Mouse (Mus musculus) hematopoietic stem cell, adult 5-6 weeks (primary cell): ENCODE results near the gene Megf9. TPM values are rescaled to one million over a fixed set of nuclear protein-coding genes. Genes with fewer than 3 reads are reported as not detected.

ENCODE experiments used
- ATAC-seq, 2 experiments: fragments of 125-278 bp in 1 of 2; replicated peaks in 1 of 2; 2 replicates each; pipeline ENCODE4 v1.8.0; 2016 to 2017; ENCODE audit warnings: inconsistent platforms in 2 of 2, mild to moderate bottlenecking in 2 of 2, moderate number of reproducible peaks in 2 of 2, low read depth in 1 of 2, moderate TSS enrichment in 1 of 2; ENCODE audit not compliant: low FRiP score in 2 of 2, poor library complexity in 2 of 2, severe bottlenecking in 2 of 2, insufficient read depth in 1 of 2, low TSS enrichment in 1 of 2
- total RNA-seq: library from RNA; stranded (forward); fragments of 172-1452, 232-1000 nt; gene quantifications from 2 replicates; pipeline ENCODE4 v1.2.3, GENCODE M21; 2017

The Megf9 gene
- total RNA-seq = 3.7 and 10.6 TPM in 2 replicates

DNA sequence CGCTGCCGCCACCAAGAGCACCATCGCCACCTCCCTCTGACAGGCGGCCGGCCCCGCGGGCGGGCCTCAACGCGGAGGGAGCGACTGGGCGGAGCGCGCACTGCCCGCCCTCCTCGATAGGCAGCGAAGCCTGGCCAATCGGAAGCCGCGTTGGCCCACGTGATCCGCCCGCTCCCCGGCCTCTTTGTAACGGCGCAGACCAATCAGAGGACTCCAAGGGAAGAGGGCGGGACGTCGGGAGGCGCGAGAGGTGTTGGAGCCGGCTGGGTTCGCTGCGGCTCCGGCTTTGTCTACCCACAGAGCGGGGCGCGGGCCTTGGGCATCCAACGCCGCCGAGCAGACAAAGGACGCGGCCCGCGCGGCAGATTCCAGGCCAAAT is at the start of gene Megf9:
TSS of gene Megf9 (minus strand) at position 105 of the 379 bp plus-strand sequence.
- peak; percentile 96 for ATAC-seq

DNA sequence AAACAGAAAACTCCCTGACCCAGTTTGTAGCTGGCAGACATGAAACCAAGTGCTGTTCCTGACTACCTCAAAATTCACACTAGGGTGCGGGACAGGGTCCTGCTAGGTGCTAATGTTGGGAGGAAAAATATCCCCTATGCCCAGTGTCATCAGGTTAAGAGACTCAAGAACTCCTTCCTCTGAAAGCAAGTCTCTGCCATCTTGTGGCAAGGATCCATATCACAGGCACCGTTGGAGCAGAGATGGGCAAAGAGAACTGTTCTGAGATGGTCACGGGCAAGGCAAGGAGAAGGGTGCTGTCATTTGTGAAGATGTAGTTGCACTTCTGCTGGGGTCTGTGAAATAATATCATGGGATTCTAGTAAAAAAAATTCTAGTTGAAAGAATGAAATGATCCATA is 44.9 kb upstream of the Megf9 start:
- ATAC-seq = peak; percentile 60 to 78; a peak in 3 of 4 replicates

DNA sequence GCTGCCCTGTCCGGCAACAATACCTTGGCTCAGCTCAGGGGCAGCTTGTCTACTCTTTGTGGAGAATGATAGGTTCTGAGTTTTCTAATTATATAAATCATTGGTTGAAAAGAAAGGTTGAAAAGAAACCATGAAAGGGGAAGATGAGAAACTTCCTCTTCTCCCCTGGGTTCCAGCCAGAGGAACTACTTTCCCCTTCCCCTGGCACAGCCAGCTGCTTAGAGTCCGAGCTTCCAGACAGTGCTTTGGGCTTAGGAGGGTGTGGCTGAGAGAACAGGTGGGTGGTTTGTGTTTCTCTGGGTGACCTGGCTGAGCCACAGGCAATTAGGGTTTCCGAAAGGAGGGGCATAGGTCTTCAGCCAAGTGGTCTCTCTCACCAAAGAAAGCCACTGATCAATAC is 43.5 kb upstream of the Megf9 start:
- ATAC-seq = peak; percentile 74 to 75

DNA sequence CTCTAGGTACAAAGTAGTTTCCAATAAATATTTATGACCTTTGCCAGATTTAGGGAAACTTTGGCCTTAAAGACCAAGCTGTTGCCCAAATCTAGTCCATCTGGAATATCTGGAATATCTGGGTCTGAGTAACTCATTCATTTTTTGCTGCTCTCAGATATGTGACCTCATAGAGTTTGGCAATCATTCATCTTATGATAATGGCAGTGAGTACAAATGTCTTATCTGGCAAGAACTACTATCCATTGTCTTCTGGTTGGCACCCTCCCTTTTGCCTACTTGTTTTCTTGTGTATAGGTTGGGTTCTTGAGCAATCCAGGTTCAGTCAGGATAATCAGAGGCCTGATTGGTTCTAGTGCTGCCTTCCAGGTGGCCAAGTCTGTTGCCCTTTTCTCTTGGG is 41.3 kb upstream of the Megf9 start:
- no peak for ATAC-seq

DNA sequence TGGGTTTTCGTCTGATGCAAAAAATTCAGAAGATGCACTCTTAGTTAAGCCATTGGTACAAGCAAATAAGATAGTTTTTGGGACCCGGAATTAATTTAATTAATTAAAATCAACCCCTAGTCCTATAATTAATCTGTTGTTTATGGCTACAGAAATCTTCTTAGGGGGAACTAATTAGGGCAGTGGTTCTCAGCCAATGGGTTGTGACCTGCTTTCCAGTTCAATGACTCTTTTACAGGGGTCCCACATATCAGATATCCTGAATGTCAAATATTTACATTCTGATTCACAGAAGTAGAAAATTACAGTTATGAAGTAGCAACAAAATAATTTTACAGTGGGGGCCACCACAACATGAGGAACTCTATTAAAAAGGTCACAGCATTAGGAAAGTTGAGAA is 39.1 kb upstream of the Megf9 start:
- ATAC-seq = no peak

DNA sequence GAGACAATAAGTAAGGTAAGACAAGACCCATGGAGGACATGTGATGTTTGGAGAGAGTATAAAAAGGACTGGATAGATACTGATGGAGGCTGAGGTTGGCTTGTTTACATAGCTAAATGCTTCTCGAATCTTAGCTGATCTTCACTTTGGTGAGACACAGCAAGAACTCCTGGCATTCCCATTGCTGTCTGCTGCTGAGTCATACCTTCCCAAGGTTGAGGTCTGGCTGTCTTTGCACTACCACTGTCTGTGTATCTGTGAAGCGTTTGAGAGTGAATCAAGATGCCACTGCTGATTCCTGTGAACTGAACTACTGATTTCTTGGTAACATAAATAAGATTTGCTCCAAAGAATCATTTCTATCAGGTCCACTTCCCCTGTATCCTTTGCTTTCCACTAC is 19.1 kb upstream of the Megf9 start:
- ATAC-seq = no peak

DNA sequence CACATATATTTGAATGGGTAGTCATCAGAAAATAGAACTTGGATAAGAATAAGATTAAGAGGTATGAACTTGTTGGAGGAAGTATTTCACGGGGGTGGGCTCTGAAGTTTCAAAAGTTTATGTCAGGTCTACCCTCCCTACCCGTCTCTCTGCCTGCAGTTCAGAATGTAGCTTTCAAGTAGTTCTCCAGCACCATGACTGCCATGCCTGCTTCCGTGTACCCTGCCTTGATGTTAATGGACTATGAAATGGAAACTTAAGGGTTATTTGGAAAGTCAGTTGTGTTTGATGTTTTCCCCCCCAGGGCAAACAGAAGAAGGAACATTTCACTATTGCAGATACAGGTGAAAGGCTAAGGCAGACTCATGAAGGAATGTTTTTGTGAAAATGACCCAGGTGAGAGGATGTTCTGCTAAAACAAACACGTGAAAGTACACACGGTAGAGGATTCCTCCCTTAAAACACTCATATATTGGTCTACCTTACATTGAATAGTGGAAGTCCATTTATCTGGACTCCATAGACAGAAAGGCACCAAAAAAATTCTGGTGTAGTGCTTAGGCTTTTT is 18.5 kb upstream of the Megf9 start:
- ATAC-seq = no peak

DNA sequence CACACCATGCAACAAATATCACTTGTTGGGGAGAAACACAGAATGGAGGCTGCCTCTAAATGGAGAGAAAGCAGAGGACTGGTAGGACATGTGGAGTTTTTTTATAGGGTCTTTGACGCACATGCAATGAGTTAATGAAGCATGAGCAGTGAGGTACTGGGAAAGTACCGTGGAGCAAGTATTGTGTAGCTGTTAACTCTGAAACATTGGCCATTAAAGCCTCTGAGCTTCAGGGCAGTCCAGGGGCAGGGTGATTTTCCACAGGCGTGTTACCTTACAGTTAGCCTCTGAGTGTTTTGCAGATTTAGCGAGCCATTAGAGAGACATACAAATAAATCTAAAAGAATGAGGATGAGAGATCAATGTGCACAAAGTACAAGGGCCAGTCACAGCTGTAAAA is 17.3 kb upstream of the Megf9 start:
- ATAC-seq = no peak

DNA sequence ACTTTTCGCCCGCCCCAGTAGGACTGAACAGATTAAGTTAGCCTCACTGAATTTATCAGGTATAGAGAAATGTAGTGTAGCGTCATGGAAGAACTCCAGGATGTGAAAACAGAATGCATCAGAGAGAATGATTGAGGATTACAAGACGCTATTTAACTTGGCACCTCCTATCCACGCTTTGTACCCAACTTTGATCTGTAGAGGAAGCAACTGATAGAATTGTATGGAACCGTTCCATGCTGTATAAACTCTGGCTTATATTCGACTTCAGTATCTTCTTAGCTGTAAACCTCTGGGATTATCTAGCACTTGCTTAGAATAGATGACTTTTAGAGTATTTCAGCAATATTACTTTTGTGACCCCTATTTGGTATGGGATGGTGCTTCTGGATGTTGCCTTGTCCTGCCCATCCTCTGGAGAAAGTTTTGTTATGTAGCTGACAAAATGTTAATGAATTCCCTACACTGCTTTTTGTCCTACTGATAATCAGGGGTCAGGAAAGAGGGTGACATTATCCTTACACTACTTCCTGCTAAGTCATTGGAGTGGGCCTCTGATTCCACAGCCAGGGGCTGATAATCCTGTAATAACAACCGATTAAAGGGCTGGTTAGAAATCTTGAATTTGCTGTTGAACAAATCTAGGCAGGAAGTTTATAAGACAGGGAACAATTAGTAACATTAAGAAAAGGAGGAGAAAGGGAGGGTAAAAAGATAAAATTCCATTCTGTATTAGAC is 12.8 kb upstream of the Megf9 start:
- ATAC-seq = no peak

DNA sequence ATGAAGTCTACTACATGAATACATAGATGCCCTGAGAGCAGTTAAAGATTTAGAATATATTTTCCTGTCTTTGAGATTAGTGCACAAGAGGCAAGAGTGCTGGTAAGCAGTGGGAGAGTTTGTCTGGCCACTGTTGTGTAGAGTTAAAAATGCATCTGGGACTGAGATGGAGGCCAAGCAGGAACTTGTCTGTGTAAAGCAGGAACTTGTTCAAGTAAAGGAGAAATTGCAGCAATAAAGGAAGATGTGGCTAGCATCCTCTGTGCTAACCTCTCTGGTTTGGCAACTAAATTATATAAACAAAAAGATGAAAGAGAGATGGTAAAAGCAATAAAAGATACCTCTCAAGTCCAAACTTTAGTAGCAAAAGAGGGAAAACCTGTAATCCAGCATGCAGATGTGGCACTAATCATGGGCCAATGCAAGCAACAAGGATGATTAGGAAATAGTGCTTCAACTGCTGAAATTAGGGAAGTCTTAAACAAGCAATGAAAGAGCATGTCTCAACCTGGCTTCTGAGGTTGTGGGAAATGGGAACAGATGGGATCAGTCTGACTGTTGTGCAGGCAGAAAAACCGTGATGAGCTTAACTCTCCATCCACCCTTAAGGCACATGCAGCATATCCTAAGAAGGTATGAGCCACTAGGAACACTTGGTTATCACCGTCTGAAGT is 11.2 kb upstream of the Megf9 start:
- ATAC-seq = peak; percentile 71 to 72; a peak in 3 of 4 replicates

DNA sequence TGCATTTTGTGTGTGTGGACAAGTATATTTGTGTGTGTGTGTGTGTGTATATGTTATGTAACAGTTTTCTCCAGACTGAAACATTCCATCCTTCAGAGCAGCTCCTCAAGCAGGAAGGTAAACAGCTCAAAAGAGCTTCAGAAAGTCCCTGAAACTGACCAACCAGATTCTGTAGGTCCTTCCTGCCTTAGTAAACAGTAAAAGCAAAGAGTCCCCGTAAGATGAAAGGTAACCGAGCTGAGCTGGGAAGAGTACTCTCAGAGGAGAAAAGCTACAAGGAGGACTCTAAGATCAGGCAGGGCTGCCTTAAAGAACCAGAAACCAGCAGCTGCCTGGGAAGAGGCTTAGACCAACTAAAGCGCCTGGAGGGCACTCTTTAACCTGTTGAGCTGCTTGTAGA is 9.6 kb upstream of the Megf9 start:
- ATAC-seq = no peak

DNA sequence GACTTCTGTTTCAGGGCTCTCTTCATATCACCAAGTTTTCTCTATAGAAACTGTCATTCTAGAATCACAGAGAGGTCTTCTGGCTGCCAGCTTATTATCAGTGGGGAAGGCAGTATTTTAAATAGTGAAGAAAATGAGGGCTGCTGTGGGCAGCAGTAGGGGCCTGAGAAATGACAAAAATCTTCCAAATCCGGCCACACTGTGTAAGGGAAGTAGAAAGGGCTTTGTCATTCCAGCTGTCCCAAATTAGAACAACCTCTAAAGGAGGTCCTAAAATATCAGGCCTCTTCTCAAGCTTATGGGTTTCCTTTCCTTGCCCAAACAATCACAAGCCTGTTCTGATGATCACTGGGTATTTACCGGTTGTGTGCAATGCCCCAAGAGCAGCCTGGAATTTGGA is 7.6 kb upstream of the Megf9 start:
- peak; percentile 62 to 76 for ATAC-seq

DNA sequence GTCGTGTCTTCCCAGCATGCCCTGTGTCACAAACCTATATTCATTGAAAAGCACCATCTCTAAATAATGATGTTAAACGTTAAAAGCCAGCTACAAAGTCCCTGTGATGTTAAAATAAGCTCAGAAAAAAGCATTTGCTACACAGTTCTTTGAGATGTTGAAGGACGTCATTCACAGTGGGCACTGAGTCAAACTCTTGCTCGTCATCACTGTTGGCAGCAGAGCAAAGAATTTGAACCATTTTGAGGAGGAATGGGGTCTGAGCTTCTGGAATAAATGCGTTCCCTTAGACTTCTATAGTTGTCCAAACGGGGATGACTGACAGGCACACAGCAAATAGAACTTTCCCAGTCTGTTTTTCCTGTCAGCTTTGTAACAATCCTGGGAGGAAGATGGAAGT is 5.9 kb upstream of the Megf9 start:
- ATAC-seq = no peak

DNA sequence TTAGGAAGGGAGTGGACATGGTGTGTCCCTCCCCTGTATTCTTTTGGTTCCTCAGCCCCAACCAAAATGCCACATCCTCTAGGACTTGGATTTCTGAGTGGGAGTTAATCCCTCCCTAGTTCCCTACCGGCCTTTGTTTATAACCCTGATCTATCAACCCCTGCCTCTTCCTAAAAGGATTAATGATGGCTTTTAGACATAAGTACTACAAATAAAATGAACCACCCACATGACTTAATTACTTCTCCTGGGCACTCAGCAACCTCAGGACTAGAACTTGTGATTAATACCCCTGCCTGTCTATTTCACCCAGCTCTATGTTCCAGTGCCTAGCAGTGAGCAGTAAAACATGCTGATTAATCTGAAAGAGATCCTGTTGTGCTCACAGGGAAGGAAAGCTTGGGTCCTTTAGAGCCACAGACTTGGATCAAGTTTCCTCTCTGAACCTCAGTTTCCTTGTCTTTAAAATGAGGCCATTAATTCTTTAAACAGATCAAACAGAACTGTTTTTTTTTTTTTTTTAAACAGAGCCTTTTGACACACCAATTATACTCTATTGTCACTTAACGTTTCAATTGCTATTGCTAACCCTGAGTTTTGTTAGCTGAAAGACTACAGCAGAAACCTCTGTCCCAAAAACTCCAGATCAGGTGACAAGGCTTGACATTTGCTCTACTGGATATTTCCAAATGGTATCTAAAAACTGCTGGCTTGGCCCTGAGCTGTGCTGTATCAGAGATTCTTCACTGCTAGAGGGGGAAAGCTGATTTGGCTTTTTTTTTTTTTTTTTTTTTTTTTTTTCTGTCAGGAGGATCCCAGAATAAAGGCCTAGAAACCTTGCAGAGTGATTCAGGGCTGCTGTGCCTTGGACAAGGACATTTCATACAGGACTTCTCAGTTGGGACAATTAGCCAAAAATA is 2.1 kb upstream of the Megf9 start:
- ATAC-seq = no peak

DNA sequence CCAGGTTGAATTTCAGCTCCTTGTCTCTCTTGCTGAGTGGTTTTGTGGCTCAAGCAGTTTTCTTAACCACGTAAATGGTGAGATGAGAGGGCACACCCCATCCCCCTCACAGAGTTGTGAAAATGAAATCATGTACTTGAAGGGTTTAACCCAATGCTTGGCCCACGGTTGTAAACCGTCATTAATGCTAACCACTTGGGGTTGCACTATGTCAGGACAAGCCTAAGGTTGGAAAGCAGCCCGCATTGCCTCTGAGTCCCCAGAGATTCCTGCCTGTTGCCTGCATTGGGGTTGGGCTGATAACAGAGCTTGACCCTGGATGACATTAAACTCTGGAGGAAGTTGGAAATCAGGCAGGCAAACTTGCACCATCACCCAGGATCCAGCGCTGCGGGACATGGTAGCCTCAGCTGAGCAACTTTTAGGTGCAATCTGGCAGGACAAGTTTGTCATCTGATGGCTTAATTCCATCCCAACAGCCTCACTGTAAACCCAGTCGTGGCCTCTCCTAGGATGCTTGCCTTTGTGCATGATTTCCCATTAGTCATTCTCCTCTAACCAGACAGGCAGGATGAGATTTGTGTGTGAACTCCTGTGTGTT is 1.0 kb upstream of the Megf9 start:
- ATAC-seq = peak; percentile 20 to 23

DNA sequence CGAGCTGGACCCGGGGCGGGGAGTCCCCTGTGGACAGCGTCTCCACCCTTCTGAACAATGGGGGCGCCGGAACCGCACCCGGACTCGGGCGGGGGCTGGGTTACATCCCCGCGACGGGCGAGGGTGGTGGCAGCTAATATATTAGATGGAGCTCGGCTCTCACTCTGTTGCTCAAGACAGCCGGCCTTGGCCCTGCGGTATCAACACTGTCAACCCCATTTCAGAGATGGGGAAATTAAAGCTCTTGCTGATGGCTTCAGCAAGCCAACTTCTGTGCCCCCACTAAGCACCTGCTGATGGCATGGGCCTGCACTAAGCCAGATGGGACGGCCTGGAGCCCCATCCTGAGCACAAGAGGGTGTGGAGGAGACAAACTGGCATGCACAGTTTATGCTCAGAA is 494 bp upstream of the Megf9 start:
- peak; percentile 10 to 34; a peak in 3 of 4 replicates for ATAC-seq

DNA sequence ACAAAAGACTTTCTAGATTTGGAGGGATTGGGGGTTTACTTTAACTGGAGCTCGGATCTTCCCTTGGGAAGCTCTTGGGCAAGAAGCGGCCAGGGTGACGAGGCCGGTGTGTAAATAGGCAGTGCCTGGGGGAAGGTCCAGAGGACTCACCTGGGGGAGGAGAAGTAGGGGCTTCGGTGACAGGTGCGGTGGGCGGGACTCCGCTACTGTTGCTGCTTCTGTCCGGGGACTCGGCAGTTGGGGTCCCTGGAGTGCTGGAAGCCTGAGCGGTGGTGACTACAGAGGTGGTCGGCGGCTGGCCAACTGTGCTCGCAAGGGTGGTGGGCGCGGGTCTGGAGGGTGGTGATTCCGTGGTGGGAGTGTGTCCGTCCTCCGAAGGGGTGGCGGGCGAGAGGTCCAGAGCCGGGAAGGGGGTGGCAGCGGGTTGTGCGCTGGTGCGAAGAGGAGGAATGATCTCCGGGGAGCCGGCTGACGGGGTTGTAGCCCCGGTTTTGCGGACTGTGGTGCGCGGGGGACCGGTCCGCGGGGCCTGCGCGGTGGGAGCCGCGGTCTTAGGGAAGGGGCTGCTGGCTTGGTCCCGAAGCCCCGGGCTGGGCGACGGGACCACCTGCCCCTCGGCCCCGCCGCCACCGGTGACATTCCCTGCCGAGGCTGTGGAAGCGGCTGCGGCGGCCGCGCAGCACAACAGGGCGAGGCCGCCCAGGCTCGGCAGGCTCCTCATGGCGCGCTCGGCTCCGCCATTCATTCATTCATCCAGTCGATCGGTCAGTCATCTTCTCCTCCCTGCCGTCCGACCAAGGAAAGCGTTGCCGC is 511 bp downstream of the Megf9 start:
- ATAC-seq = no peak
